Mouse (Mus musculus): Measurements from ENCODE around the gene Ntmt1. TPM values are rescaled to one million over a fixed set of nuclear protein-coding genes. Genes with fewer than 3 reads are reported as not detected.
A peak's percentile ranks its signal among the peaks of the same experiment; 100 is the strongest.

Gene Ntmt1
- polyA plus RNA-seq, 1 experiment from 2014 or later: 101 TPM

GRCm38 (mm10) chr2:30857076-30857475 lies 49.5 kb downstream of the Ntmt1 start:
- 72% methylated on average over 6 of the region's 6 CpGs for WGBS
- no peaks in the 10 kb centered on the region for H3K9me3 ChIP-seq
- no peaks in the 10 kb centered on the region for H3K27me3 ChIP-seq
- no peak overlapping the region for H3K4me2 ChIP-seq
- no peak overlapping the region for H3K9ac ChIP-seq
- no peak overlapping the region for H3K27ac ChIP-seq
- no peak for ATAC-seq (ENCODE audit: low FRiP score)
- no peak overlapping the region for H3K4me3 ChIP-seq (replicated peaks)
- H3K4me1 ChIP-seq: peaks cover 22% of the 10 kb centered on the region
- H3K36me3 ChIP-seq (replicated peaks): no peaks in the 10 kb centered on the region

- H3K9ac ChIP-seq: no peak overlapping the region
- peaks cover 7% of the 10 kb centered on the region for H3K4me1 ChIP-seq
- no peak for ATAC-seq (ENCODE audit: low FRiP score)
- no peak overlapping the region for H3K4me3 ChIP-seq (replicated peaks)
- no peaks in the 10 kb centered on the region for H3K36me3 ChIP-seq (replicated peaks)
- H3K27me3 ChIP-seq: peaks cover 18% of the 10 kb centered on the region
- no peak overlapping the region for H3K27ac ChIP-seq
- no peaks in the 10 kb centered on the region for H3K9me3 ChIP-seq
- no peak overlapping the region for H3K4me2 ChIP-seq
- 91% methylated on average over 5 of the region's 5 CpGs for WGBS
Observed at GRCm38 (mm10) chr2:30859782-30860181, 52.2 kb downstream of the Ntmt1 start.

GRCm38 (mm10) chr2:30862081-30862480 lies 54.5 kb downstream of the Ntmt1 start:
- H3K36me3 ChIP-seq (replicated peaks): no peaks in the 10 kb centered on the region
- H3K4me1 ChIP-seq: peaks cover 11% of the 10 kb centered on the region
- 53% methylated on average over 4 of the region's 4 CpGs for WGBS
- H3K27me3 ChIP-seq: peaks cover 31% of the 10 kb centered on the region
- no peak overlapping the region for H3K4me2 ChIP-seq
- H3K27ac ChIP-seq: no peak overlapping the region
- no peak overlapping the region for H3K9ac ChIP-seq
- no peak for ATAC-seq (ENCODE audit: low FRiP score)
- H3K9me3 ChIP-seq: no peaks in the 10 kb centered on the region
- no peak overlapping the region for H3K4me3 ChIP-seq (replicated peaks)

- H3K27me3 ChIP-seq: peaks cover 31% of the 10 kb centered on the region
- H3K4me3 ChIP-seq (replicated peaks): no peak overlapping the region
- H3K9ac ChIP-seq: no peak overlapping the region
- no peak overlapping the region for H3K4me2 ChIP-seq
- H3K36me3 ChIP-seq (replicated peaks): no peaks in the 10 kb centered on the region
- no peak overlapping the region for H3K27ac ChIP-seq
- WGBS: 83% methylated on average over 9 of the region's 9 CpGs
- peaks cover 8% of the 10 kb centered on the region for H3K4me1 ChIP-seq
- H3K9me3 ChIP-seq: no peaks in the 10 kb centered on the region
- ATAC-seq (ENCODE audit: low FRiP score): no peak
Observed at GRCm38 (mm10) chr2:30863574-30863973, 55.9 kb downstream of the Ntmt1 start.

GRCm38 (mm10) chr2:30864968-30865381 lies 57.3 kb downstream of the Ntmt1 start:
- WGBS: 2% methylated on average over 33 of the region's 35 CpGs
- Histone ChIP-seq H3K4me1 (peaks cover 8% of the 10 kb centered on the region), H3K36me3 (replicated peaks) (no peaks in the 10 kb centered on the region), H3K9ac (peak overlapping the region; percentile 33; the same call in 1 of the 2 replicates), H3K4me2 (peak overlapping the region; percentile 50), H3K4me3 (replicated peaks) (peak overlapping the region; percentile 22), H3K27ac (no peak overlapping the region), H3K9me3 (no peaks in the 10 kb centered on the region), H3K27me3 (peaks cover 31% of the 10 kb centered on the region)
- ATAC-seq (ENCODE audit: low FRiP score): no peak

- peaks cover 8% of the 10 kb centered on the region for H3K4me1 ChIP-seq
- H3K27ac ChIP-seq: no peak overlapping the region
- no peak for ATAC-seq (ENCODE audit: low FRiP score)
- no peaks in the 10 kb centered on the region for H3K9me3 ChIP-seq
- 68% methylated on average over 3 of the region's 3 CpGs for WGBS
- peaks cover 31% of the 10 kb centered on the region for H3K27me3 ChIP-seq
- 0 out of 2 replicates have a peak overlapping the region, but pooled peaks have one; percentile 33 for H3K9ac ChIP-seq
- H3K4me3 ChIP-seq (replicated peaks): no peak overlapping the region
- peak overlapping the region; percentile 50; the same call in 1 of the 2 replicates for H3K4me2 ChIP-seq
- no peaks in the 10 kb centered on the region for H3K36me3 ChIP-seq (replicated peaks)
Observed at GRCm38 (mm10) chr2:30865426-30865825, 57.8 kb downstream of the Ntmt1 start.

- Histone ChIP-seq H3K27me3 (peaks cover 3% of the 10 kb centered on the region; the same call in 1 of the 2 replicates), H3K4me2 (no peak overlapping the region), H3K4me3 (replicated peaks) (no peak overlapping the region), H3K27ac (no peak overlapping the region), H3K4me1 (peaks cover 21% of the 10 kb centered on the region; the same call in 1 of the 2 replicates), H3K9ac (no peak overlapping the region), H3K9me3 (no peaks in the 10 kb centered on the region), H3K36me3 (replicated peaks) (no peaks in the 10 kb centered on the region)
- WGBS: 72% methylated on average over 8 of the region's 8 CpGs
- no peak for ATAC-seq (ENCODE audit: low FRiP score)
Observed at GRCm38 (mm10) chr2:30870863-30871262, 63.2 kb downstream of the Ntmt1 start.

Other genes starting within 250 kb of the Ntmt1 start
- 0.47 and 0.67 TPM in 2 replicates for gene Cstad, start 212.8 kb upstream of the Ntmt1 start, polyA plus RNA-seq (2016; fragmentation: Nextera tagmentation; extraction: Ambion mirVana)
- 4.2 and 4.5 TPM in 2 replicates for gene 1700001O22Rik, start 4.2 kb upstream of the Ntmt1 start, polyA plus RNA-seq (2016; fragmentation: Nextera tagmentation; extraction: Ambion mirVana)
- gene Asb6, start 22.5 kb downstream of the Ntmt1 start, polyA plus RNA-seq (2016; fragmentation: Nextera tagmentation; extraction: Ambion mirVana): 36.4 and 39.4 TPM in 2 replicates
- 16.0 and 19.8 TPM in 2 replicates for gene Prrx2, start 27.1 kb downstream of the Ntmt1 start, polyA plus RNA-seq (2016; fragmentation: Nextera tagmentation; extraction: Ambion mirVana)
- gene Ptges, start 122.0 kb downstream of the Ntmt1 start, polyA plus RNA-seq (2016; fragmentation: Nextera tagmentation; extraction: Ambion mirVana): 2.5 and 2.7 TPM in 2 replicates
- gene Tor1b, start 145.1 kb downstream of the Ntmt1 start, polyA plus RNA-seq (2016; fragmentation: Nextera tagmentation; extraction: Ambion mirVana): 24.1 and 27.3 TPM in 2 replicates
- gene Tor1a, start 160.1 kb downstream of the Ntmt1 start, polyA plus RNA-seq (2016; fragmentation: Nextera tagmentation; extraction: Ambion mirVana): 85.4 and 86.1 TPM in 2 replicates
- gene BC005624, start 174.4 kb downstream of the Ntmt1 start, polyA plus RNA-seq (2016; fragmentation: Nextera tagmentation; extraction: Ambion mirVana): 66.6 and 70.5 TPM in 2 replicates
- gene Usp20, start 174.5 kb downstream of the Ntmt1 start, polyA plus RNA-seq (2016; fragmentation: Nextera tagmentation; extraction: Ambion mirVana): 29.5 and 30.6 TPM in 2 replicates

Measured in forebrain, embryonic 12.5 days (tissue).